Mouse (Mus musculus) stomach, embryonic 14.5 days (tissue): ENCODE results near the gene Gm28048. TPM values are rescaled to one million over a fixed set of nuclear protein-coding genes. Genes with fewer than 3 reads are reported as not detected.

ENCODE experiments used
- ATAC-seq: fragments of 200-750 bp; cut with Nextera tagmentation; 2 replicates; pipeline ENCODE4 v1.8.0; 2017; ENCODE audit warnings: low read depth, moderate TSS enrichment; ENCODE audit not compliant: insufficient number of reproducible peaks, insufficient read depth, low FRiP score
- H3K27ac ChIP-seq: fragments of 300-500 bp; sonication (generic); 2 replicates; pipeline ENCODE4 v1.5.1; 2014; ENCODE audit warnings: mild to moderate bottlenecking, low read length, moderate library complexity, mixed read lengths
- H3K27me3 ChIP-seq: fragments of 300-500 bp; sonication (generic); 2 replicates; pipeline ENCODE4 v1.6.1; 2014; ENCODE audit warnings: low read length, control low read depth, mixed read lengths; ENCODE audit not compliant: control insufficient read depth, insufficient read depth
- H3K36me3 ChIP-seq: fragments of 300-500 bp; sonication (generic); 2 replicates; pipeline ENCODE4 v1.6.1; 2014; ENCODE audit warnings: mild to moderate bottlenecking, control low read depth, low read length, moderate library complexity, mixed read lengths; ENCODE audit not compliant: control insufficient read depth, insufficient read depth
- H3K4me1 ChIP-seq: fragments of 300-500 bp; sonication (generic); 2 replicates; pipeline ENCODE4 v1.6.1; 2014; ENCODE audit warnings: low read length, control low read depth, mixed read lengths; ENCODE audit not compliant: control insufficient read depth, insufficient read depth
- H3K4me2 ChIP-seq: fragments of 300-500 bp; sonication (generic); replicated peaks from 2 replicates; pipeline ENCODE4 v1.6.1; 2014; ENCODE audit warnings: low read depth, low read length, control low read depth
- H3K4me3 ChIP-seq: fragments of 300-500 bp; sonication (generic); 2 replicates; pipeline ENCODE4 v1.5.1; 2014; ENCODE audit warnings: low read depth, low read length, control low read depth
- H3K9ac ChIP-seq: fragments of 300-500 bp; sonication (generic); replicated peaks from 2 replicates; pipeline ENCODE4 v1.6.1; 2014; ENCODE audit warnings: low read depth, mild to moderate bottlenecking, control low read depth, low read length, moderate library complexity, mixed read lengths
- H3K9me3 ChIP-seq: fragments of 300-500 bp; sonication (generic); 2 replicates; pipeline ENCODE4 v1.6.1; 2016; ENCODE audit warnings: low read depth, low read length, control low read depth; ENCODE audit not compliant: control insufficient read depth
- WGBS: fragments of 180-500 bp; shearing (Covaris S2); extraction: QIAGEN DNeasy Blood & Tissue Kit; methylation state at CpG from one replicate; pipeline ENCODE4 v1.1.7; 2014; 5-methylcytosine and 5-hydroxymethylcytosine counted together
- polyA plus RNA-seq: library from polyadenylated mRNA; unstranded; fragments of >200 nt; fragmentation: Nextera tagmentation; extraction: Ambion mirVana; gene quantifications from 2 replicates; pipeline ENCODE4 v1.2.1, GENCODE M21; 2014

Gene Gm28048
- polyA plus RNA-seq, 1 experiment from 2014 or later = 9.2 TPM

- no peak for ATAC-seq
- Histone ChIP-seq H3K4me2 (no peak overlapping the region), H3K36me3 (peaks cover 7% of the 10 kb centered on the region; the same call in 1 of the 2 replicates), H3K27ac (no peak overlapping the region), H3K9me3 (no peaks in the 10 kb centered on the region), H3K4me3 (no peak overlapping the region), H3K9ac (no peak overlapping the region), H3K4me1 (no peaks in the 10 kb centered on the region), H3K27me3 (no peaks in the 10 kb centered on the region)
- WGBS = 91% methylated on average over 6 of the region's 6 CpGs
These were observed 25.5 kb downstream of the Gm28048 start for GRCm38 (mm10) chr11:22956346-22956745.

- Histone ChIP-seq H3K4me3 (no peak overlapping the region), H3K27me3 (no peaks in the 10 kb centered on the region), H3K4me1 (no peaks in the 10 kb centered on the region), H3K9ac (no peak overlapping the region), H3K9me3 (no peaks in the 10 kb centered on the region), H3K36me3 (peaks cover 7% of the 10 kb centered on the region; the same call in 1 of the 2 replicates), H3K27ac (no peak overlapping the region), H3K4me2 (no peak overlapping the region)
- 87% methylated on average over 7 of the region's 7 CpGs for WGBS
- no peak for ATAC-seq
These were observed 29.2 kb downstream of the Gm28048 start for GRCm38 (mm10) chr11:22952668-22953067.

- no peaks in the 10 kb centered on the region for H3K4me1 ChIP-seq
- no peak overlapping the region for H3K27ac ChIP-seq
- no peak overlapping the region for H3K9ac ChIP-seq
- no peak for ATAC-seq
- peaks cover under 1% of the 10 kb centered on the region; the same call in 1 of the 2 replicates for H3K36me3 ChIP-seq
- H3K27me3 ChIP-seq = no peaks in the 10 kb centered on the region
- no peak overlapping the region for H3K4me2 ChIP-seq
- no peaks in the 10 kb centered on the region for H3K9me3 ChIP-seq
- 91% methylated on average over 6 of the region's 6 CpGs for WGBS
- no peak overlapping the region for H3K4me3 ChIP-seq
These were observed 31.8 kb downstream of the Gm28048 start for GRCm38 (mm10) chr11:22950131-22950530.

GRCm38 (mm10) chr11:22949101-22949500 lies 32.8 kb downstream of the Gm28048 start:
- Histone ChIP-seq H3K4me1 (no peaks in the 10 kb centered on the region), H3K9me3 (no peaks in the 10 kb centered on the region), H3K4me2 (no peak overlapping the region), H3K4me3 (no peak overlapping the region), H3K27ac (no peak overlapping the region), H3K27me3 (no peaks in the 10 kb centered on the region), H3K9ac (no peak overlapping the region), H3K36me3 (no peaks in the 10 kb centered on the region; the same call in 1 of the 2 replicates)
- ATAC-seq = no peak
- 92% methylated on average over 1 of the region's 1 CpGs for WGBS

- no peaks in the 10 kb centered on the region for H3K36me3 ChIP-seq
- no peak for ATAC-seq
- H3K9me3 ChIP-seq = no peaks in the 10 kb centered on the region
- H3K4me2 ChIP-seq = no peak overlapping the region
- H3K27me3 ChIP-seq = no peaks in the 10 kb centered on the region
- H3K4me1 ChIP-seq = no peaks in the 10 kb centered on the region
- H3K9ac ChIP-seq = no peak overlapping the region
- H3K27ac ChIP-seq = no peak overlapping the region
- 71% methylated on average over 2 of the region's 2 CpGs for WGBS
- no peak overlapping the region for H3K4me3 ChIP-seq
These were observed 42.9 kb downstream of the Gm28048 start for GRCm38 (mm10) chr11:22938983-22939382.

GRCm38 (mm10) chr11:22937716-22938316 lies 44.1 kb downstream of the Gm28048 start:
- Histone ChIP-seq H3K9me3 (no peaks in the 10 kb centered on the region), H3K27ac (no peak overlapping the region), H3K36me3 (no peaks in the 10 kb centered on the region), H3K27me3 (no peaks in the 10 kb centered on the region), H3K4me2 (no peak overlapping the region), H3K4me3 (no peak overlapping the region), H3K4me1 (no peaks in the 10 kb centered on the region), H3K9ac (no peak overlapping the region)
- WGBS = 94% methylated on average over 4 of the region's 4 CpGs
- no peak for ATAC-seq

GRCm38 (mm10) chr11:22936446-22937125 lies 45.3 kb downstream of the Gm28048 start:
- no peak overlapping the region for H3K4me2 ChIP-seq
- no peak for ATAC-seq
- 58% methylated on average over 5 of the region's 5 CpGs for WGBS
- no peaks in the 10 kb centered on the region for H3K9me3 ChIP-seq
- H3K4me3 ChIP-seq = no peak overlapping the region
- no peaks in the 10 kb centered on the region for H3K4me1 ChIP-seq
- H3K9ac ChIP-seq = no peak overlapping the region
- no peaks in the 10 kb centered on the region for H3K36me3 ChIP-seq
- no peak overlapping the region for H3K27ac ChIP-seq
- no peaks in the 10 kb centered on the region for H3K27me3 ChIP-seq

GRCm38 (mm10) chr11:22932167-22932566 lies 49.7 kb downstream of the Gm28048 start:
- Histone ChIP-seq H3K9me3 (no peaks in the 10 kb centered on the region), H3K4me2 (no peak overlapping the region), H3K9ac (no peak overlapping the region), H3K4me3 (no peak overlapping the region), H3K27ac (no peak overlapping the region), H3K36me3 (no peaks in the 10 kb centered on the region), H3K4me1 (no peaks in the 10 kb centered on the region), H3K27me3 (no peaks in the 10 kb centered on the region)
- ATAC-seq = no peak
